Mouse (Mus musculus) brain, embryonic 14.5 days (tissue): ENCODE data around the gene Fanca. TPM values are rescaled to one million over a fixed set of nuclear protein-coding genes. Genes with fewer than 3 reads are reported as not detected.

Experiments used
- DNase-seq: peaks from one replicate; pipeline ENCODE4 v3.0.0-alpha.2; 2011; ENCODE audit warnings: low read depth
- CTCF ChIP-seq: fragments of 200-500 bp; IDR thresholded peaks from 2 replicates; pipeline ENCODE4 v1.5.1; 2012; ENCODE audit warnings: inconsistent platforms, mild to moderate bottlenecking, moderate library complexity, borderline replicate concordance; ENCODE audit not compliant: insufficient read depth, insufficient read length; ENCODE audit errors: extremely low read depth
- POLR2A ChIP-seq: fragments of 200-500 bp; IDR thresholded peaks from 2 replicates; pipeline ENCODE4 v1.6.1; 2012; ENCODE audit warnings: mild to moderate bottlenecking, inconsistent platforms, borderline replicate concordance; ENCODE audit not compliant: poor library complexity, insufficient read depth, insufficient read length, severe bottlenecking; ENCODE audit errors: extremely low read depth
- polyA plus RNA-seq: library from polyadenylated mRNA; depleted of rRNA; stranded (reverse); fragments of >200 nt; gene quantifications from 2 replicates; pipeline ENCODE4 v1.2.3, GENCODE M21; 2012

Gene Fanca
- polyA plus RNA-seq, 1 experiment: 19.4 TPM

- DNase-seq: no peak
- no peak for TF ChIP-seq CTCF
- TF ChIP-seq POLR2A: no peak
Measured at GRCm38 (mm10) chr8:123342911-123343310, 24.5 kb upstream of the Fanca start.

GRCm38 (mm10) chr8:123342253-123342652, 23.9 kb upstream of the Fanca start:
- no peak for DNase-seq
- TF ChIP-seq POLR2A (no peak), CTCF (no peak)

GRCm38 (mm10) chr8:123341040-123342015, 23.0 kb upstream of the Fanca start:
- TF ChIP-seq POLR2A: no peak
- no peak for DNase-seq

GRCm38 (mm10) chr8:123340071-123340470, 21.7 kb upstream of the Fanca start:
- no peak for DNase-seq

GRCm38 (mm10) chr8:123337475-123337874, 19.1 kb upstream of the Fanca start:
- no peak for TF ChIP-seq POLR2A
- no peak for TF ChIP-seq CTCF
- DNase-seq: no peak

More at GRCm38 (mm10) chr8:123340071-123340470, 21.7 kb upstream of the Fanca start:
- peak; percentile 20; the same call in 1 of the 2 replicates for TF ChIP-seq CTCF
- TF ChIP-seq POLR2A: no peak

GRCm38 (mm10) chr8:123334467-123334866, 16.1 kb upstream of the Fanca start:
- TF ChIP-seq POLR2A (no peak), CTCF (no peak)
- DNase-seq: no peak

- TF ChIP-seq CTCF (no peak), POLR2A (no peak)
Measured at GRCm38 (mm10) chr8:123333864-123334263, 15.5 kb upstream of the Fanca start.

GRCm38 (mm10) chr8:123333091-123333587, 14.8 kb upstream of the Fanca start:
- TF ChIP-seq CTCF (no peak), POLR2A (no peak)

More at GRCm38 (mm10) chr8:123333864-123334263, 15.5 kb upstream of the Fanca start:
- peak; percentile 68 for DNase-seq

GRCm38 (mm10) chr8:123332262-123333090, 14.1 kb upstream of the Fanca start, which contains the start of gene Spire2:
Gene Spire2 (plus strand): TSS chr8:123332713.
- DNase-seq: peak; percentile 96
- peak; percentile 71 for TF ChIP-seq POLR2A
- no peak for TF ChIP-seq CTCF

More at GRCm38 (mm10) chr8:123333091-123333587, 14.8 kb upstream of the Fanca start:
- DNase-seq: peak; percentile 54

- TF ChIP-seq POLR2A: no peak
- TF ChIP-seq CTCF: no peak
- no peak for DNase-seq
Measured at GRCm38 (mm10) chr8:123331810-123332209, 13.4 kb upstream of the Fanca start.

GRCm38 (mm10) chr8:123331301-123331700, 12.9 kb upstream of the Fanca start:
- DNase-seq: no peak
- TF ChIP-seq CTCF: no peak
- TF ChIP-seq POLR2A: no peak
